Mouse (Mus musculus) bone marrow, adult 2 months (tissue): ENCODE results near the gene Cap2. TPM values are rescaled to one million over a fixed set of nuclear protein-coding genes. Genes with fewer than 3 reads are reported as not detected.

Experiments used
- H3K27ac ChIP-seq: fragments of 200-500 bp; 2 replicates; pipeline ENCODE4 v1.5.1; 2012; ENCODE audit warnings: low read depth, mild to moderate bottlenecking, control low read depth, inconsistent platforms, low read length; ENCODE audit not compliant: control insufficient read depth, poor library complexity, insufficient read depth
- H3K4me1 ChIP-seq: fragments of 200-500 bp; 2 replicates; pipeline ENCODE4 v1.6.1; 2011; ENCODE audit warnings: low read length; ENCODE audit not compliant: control insufficient read depth, insufficient read depth
- H3K4me3 ChIP-seq: fragments of 200-500 bp; replicated peaks from 2 replicates; pipeline ENCODE3; 2011; ENCODE audit warnings: mild to moderate bottlenecking, low read depth, low read length, control low read depth; ENCODE audit not compliant: control insufficient read depth
- CTCF ChIP-seq: fragments of 200-500 bp; IDR thresholded peaks from 2 replicates; pipeline ENCODE4 v1.5.1; 2011; ENCODE audit warnings: low read length, control low read depth; ENCODE audit not compliant: control insufficient read depth, insufficient read depth
- POLR2A ChIP-seq: fragments of 200-500 bp; IDR thresholded peaks from 2 replicates; pipeline ENCODE4 v1.6.1; 2011; ENCODE audit warnings: low read depth, mild to moderate bottlenecking, control low read depth, low read length, borderline replicate concordance; ENCODE audit not compliant: control insufficient read depth
- WGBS: fragments of 180-500 bp; shearing (Covaris S2); methylation state at CpG from one replicate; pipeline ENCODE4 v1.1.7; 2018; 5-methylcytosine and 5-hydroxymethylcytosine counted together
- polyA plus RNA-seq: library from polyadenylated mRNA; stranded (reverse); fragments of >200 nt; gene quantifications from 2 replicates; pipeline ENCODE4 v1.2.4, GENCODE M21; 2011; ENCODE audit warnings: low replicate concordance; ENCODE audit not compliant: missing spikeins, insufficient read depth, insufficient read length

Cap2 gene
- polyA plus RNA-seq, 1 experiment = 3.4 TPM

GRCm38 (mm10) chr13:46517211-46517685, 15.6 kb downstream of the Cap2 start:
- TF ChIP-seq CTCF = no peak
- no peak for TF ChIP-seq POLR2A
- Histone ChIP-seq H3K27ac (no peak overlapping the region), H3K4me3 (no peak overlapping the region), H3K4me1 (no peaks in the 10 kb centered on the region; the same call in 1 of the 2 replicates)
- WGBS = 79% methylated on average over 4 of the region's 4 CpGs

GRCm38 (mm10) chr13:46521482-46521881, 19.8 kb downstream of the Cap2 start:
- TF ChIP-seq POLR2A (no peak), CTCF (no peak)
- 7% methylated on average over 1 of the region's 1 CpGs for WGBS

GRCm38 (mm10) chr13:46522798-46523197, 21.1 kb downstream of the Cap2 start:
- 78% methylated on average over 4 of the region's 4 CpGs for WGBS
- Histone ChIP-seq H3K4me1 (no peaks in the 10 kb centered on the region; the same call in 1 of the 2 replicates), H3K27ac (no peak overlapping the region), H3K4me3 (no peak overlapping the region)
- TF ChIP-seq POLR2A = no peak
- TF ChIP-seq CTCF = no peak

More at GRCm38 (mm10) chr13:46521482-46521881, 19.8 kb downstream of the Cap2 start:
- H3K27ac ChIP-seq = no peak overlapping the region
- no peak overlapping the region for H3K4me3 ChIP-seq
- no peaks in the 10 kb centered on the region; the same call in 1 of the 2 replicates for H3K4me1 ChIP-seq

- 75% methylated on average over 5 of the region's 5 CpGs for WGBS
Observed at GRCm38 (mm10) chr13:46523235-46523634, 21.6 kb downstream of the Cap2 start.

GRCm38 (mm10) chr13:46523712-46524111, 22.1 kb downstream of the Cap2 start:
- Histone ChIP-seq H3K4me3 (no peak overlapping the region), H3K4me1 (no peaks in the 10 kb centered on the region; the same call in 1 of the 2 replicates), H3K27ac (no peak overlapping the region)
- 76% methylated on average over 12 of the region's 12 CpGs for WGBS
- no peak for TF ChIP-seq CTCF
- TF ChIP-seq POLR2A = no peak

More at GRCm38 (mm10) chr13:46523235-46523634, 21.6 kb downstream of the Cap2 start:
- no peak overlapping the region for H3K27ac ChIP-seq
- no peaks in the 10 kb centered on the region; the same call in 1 of the 2 replicates for H3K4me1 ChIP-seq
- no peak overlapping the region for H3K4me3 ChIP-seq
- no peak for TF ChIP-seq POLR2A
- no peak for TF ChIP-seq CTCF

- H3K4me3 ChIP-seq = no peak overlapping the region
- no peak overlapping the region for H3K27ac ChIP-seq
- H3K4me1 ChIP-seq = no peaks in the 10 kb centered on the region; the same call in 1 of the 2 replicates
- 87% methylated on average over 18 of the region's 18 CpGs for WGBS
- no peak for TF ChIP-seq POLR2A
- TF ChIP-seq CTCF = no peak
Observed at GRCm38 (mm10) chr13:46525295-46526255, 23.9 kb downstream of the Cap2 start.

- H3K4me1 ChIP-seq = no peaks in the 10 kb centered on the region; the same call in 1 of the 2 replicates
- TF ChIP-seq CTCF = no peak
- no peak for TF ChIP-seq POLR2A
- H3K4me3 ChIP-seq = no peak overlapping the region
- 7% methylated on average over 3 of the region's 3 CpGs for WGBS
- H3K27ac ChIP-seq = no peak overlapping the region
Observed at GRCm38 (mm10) chr13:46526645-46527044, 25.0 kb downstream of the Cap2 start.

GRCm38 (mm10) chr13:46527340-46527739, 25.7 kb downstream of the Cap2 start:
- Histone ChIP-seq H3K27ac (no peak overlapping the region), H3K4me3 (no peak overlapping the region), H3K4me1 (no peaks in the 10 kb centered on the region)
- no peak for TF ChIP-seq POLR2A
- no peak for TF ChIP-seq CTCF
- WGBS = 78% methylated on average over 5 of the region's 5 CpGs
